Mouse (Mus musculus) testis, adult 2 months (tissue): ENCODE data around the gene Slc25a47.

Source experiments
- CTCF ChIP-seq: fragments of 200-500 bp; IDR thresholded peaks from 2 replicates; pipeline ENCODE4 v1.5.1; 2012; ENCODE audit warnings: low read depth, mild to moderate bottlenecking, inconsistent platforms, low read length, moderate library complexity; ENCODE audit not compliant: control insufficient read depth, insufficient read depth, insufficient replicate concordance
- POLR2A ChIP-seq: fragments of 200-500 bp; IDR thresholded peaks from 2 replicates; pipeline ENCODE4 v1.6.1; 2012; ENCODE audit warnings: low read depth, mild to moderate bottlenecking, inconsistent platforms, low read length, moderate library complexity; ENCODE audit not compliant: control insufficient read depth

GRCm38 (mm10) chr12:108836722-108837121, 876 bp downstream of the Slc25a47 start:
- TF ChIP-seq POLR2A (no peak), CTCF (no peak)
